Mouse (Mus musculus): ENCODE results near the gene Rbfox3. TPM values are rescaled to one million over a fixed set of nuclear protein-coding genes. Genes with fewer than 3 reads are reported as not detected.
"Not testable (repeated sequence)": the region's sequence is repeated elsewhere in the genome, so short reads cannot be mapped to it uniquely, and the experiment has no call there.

The Rbfox3 gene
- total RNA-seq, 2 experiments from 2014 or later: 0.09 to 0.12 TPM

DNA sequence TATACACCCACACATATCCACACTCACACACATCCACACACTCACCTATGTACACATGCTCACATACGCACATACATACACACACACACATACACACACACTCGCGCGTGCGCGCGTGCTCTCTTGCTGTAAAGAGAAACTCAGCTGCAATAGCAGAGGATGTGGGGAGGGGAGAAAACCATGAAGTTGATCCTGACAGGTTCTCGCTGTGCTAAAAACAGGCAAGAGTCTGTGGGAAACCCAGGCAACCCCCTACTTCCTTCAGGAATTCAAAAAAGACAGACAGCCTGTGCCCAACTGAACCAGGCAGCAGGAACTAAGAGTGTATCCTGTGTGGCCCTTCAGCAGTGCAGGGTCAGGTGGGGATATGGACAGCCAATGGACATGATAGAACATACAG lies 92.9 kb downstream of the Rbfox3 start:
- DNase-seq: no peak

DNA sequence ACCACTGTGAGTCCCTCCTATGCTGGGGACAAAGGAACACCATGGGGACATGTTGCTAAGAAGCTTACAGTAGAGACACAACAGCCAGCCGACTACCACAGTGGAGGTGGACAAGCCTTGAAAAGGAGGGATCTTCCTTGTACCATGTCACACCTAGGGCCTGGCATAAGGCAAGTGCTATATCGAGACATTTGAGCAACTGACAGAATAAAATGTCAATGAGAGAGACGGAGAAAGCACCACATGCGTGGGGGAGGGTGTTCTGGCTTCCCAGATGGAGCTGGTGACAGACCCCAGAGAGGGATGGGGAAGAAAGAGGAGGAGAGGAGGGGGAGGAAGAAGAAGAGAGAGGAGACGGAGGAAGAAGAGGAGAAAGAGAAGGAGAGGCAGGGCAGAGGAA lies 96.3 kb downstream of the Rbfox3 start:
- no peak for DNase-seq

DNA sequence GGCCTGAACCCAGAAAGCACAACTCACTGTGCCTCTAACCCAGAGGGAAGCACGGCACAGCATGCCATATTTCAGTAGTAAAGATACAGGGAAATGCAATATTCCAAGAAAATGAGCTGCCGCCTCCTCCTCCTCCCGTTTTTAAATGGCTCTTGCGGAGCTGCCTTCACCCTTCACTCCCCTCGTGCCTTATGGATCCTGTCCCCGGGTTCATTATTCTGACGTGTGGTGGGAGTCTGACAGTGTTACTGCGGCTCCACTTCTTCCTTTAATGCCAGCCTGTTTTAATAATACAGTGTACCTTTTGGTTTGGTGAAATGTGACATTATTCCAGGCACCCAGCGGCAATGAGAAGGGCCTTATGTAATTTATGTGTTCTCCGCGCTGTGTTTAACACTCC lies 97.5 kb downstream of the Rbfox3 start:
- DNase-seq: no peak

DNA sequence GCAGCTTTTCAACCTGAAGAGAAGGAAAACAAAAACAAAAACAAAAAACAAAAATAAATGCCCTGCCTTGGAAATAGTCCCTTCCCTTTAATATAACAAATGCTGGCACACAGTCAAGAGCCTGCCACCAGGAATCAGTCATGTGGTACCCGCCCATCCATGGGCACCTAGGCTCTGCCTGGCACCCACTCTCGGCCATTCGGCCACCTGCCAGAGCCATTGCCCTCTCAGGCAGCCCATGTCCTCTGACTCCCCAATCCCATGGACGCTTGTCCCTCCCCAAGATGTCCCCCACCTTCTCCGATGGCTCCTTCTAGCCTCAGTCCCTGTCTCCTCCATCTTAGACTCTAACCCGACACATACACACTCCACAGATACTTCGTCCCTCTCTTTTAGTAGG lies 100.0 kb downstream of the Rbfox3 start:
- no peak for DNase-seq

DNA sequence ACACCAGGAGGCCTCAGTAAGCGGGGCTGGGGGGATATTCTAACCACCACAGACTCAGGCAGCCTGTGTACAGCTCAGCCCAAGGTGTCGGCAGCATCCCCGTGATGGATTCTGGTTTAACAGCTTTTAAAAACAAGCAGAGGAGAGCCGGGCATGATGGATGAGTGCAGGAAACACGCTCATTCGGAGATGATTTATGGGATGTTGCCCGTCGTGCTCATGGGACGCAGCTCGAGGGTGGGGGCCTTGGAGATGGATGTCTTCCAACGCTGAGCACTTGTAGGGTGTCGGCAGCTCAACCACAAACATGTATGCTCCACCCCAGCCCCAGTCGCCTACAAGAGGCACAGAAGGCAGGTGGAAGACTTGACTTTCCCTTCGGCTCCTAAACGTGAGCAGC lies 103.9 kb downstream of the Rbfox3 start:
- no peak for DNase-seq

DNA sequence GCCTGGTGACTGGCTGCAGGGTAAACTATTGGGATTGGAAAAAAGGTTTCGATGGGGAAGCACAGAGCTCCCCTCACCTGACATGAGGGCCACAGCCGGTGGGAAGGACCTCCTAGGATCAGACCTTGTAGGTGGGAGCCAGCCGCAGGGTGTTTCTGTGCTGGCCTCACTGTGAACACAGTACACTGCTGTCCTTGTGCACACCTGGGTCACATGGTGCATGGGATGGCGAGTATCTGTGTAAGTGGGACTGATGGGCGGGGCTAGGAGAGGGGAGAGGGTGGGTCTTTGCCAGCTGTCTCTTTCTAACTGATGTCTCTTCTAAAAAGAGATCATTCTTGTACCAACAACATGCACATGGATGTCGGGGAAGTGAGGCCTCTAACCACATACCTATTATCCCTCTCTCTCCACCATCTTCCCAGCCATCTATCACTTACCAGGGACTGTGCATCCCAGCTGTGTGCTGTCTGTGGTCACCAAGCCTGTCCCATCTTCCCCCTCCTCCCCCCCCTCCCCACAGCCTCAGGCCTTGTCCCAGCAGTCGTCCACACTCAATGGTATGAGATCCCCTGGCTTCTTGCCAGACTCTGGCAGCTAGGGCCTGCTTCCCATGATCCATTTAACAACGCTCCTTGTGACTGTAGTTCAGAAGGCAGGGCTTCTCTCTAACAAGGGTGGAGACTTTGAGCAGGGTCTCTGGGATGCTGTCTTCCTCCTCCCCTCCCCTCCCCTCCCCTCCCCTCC lies 116.4 kb downstream of the Rbfox3 start:
- DNase-seq: peak; percentile 64

DNA sequence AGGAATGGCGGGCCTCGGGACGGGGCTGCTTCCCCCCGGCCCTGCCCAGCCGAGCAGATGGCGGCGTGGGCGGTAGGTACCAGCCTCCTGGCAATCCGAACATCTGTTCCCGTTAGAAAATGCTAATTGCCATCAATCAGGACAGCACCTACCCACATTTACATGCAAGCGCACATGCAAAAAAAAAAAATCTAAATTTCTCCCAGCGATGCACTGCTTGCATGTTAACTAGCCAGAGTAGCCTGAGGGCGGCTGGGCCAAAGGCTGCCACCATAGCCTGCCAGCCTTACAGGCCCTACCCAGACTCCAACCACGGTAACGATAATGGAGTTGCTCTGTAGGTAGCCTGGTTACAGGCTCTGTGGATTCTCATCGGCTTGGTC lies 117.8 kb downstream of the Rbfox3 start:
- no peak for DNase-seq

DNA sequence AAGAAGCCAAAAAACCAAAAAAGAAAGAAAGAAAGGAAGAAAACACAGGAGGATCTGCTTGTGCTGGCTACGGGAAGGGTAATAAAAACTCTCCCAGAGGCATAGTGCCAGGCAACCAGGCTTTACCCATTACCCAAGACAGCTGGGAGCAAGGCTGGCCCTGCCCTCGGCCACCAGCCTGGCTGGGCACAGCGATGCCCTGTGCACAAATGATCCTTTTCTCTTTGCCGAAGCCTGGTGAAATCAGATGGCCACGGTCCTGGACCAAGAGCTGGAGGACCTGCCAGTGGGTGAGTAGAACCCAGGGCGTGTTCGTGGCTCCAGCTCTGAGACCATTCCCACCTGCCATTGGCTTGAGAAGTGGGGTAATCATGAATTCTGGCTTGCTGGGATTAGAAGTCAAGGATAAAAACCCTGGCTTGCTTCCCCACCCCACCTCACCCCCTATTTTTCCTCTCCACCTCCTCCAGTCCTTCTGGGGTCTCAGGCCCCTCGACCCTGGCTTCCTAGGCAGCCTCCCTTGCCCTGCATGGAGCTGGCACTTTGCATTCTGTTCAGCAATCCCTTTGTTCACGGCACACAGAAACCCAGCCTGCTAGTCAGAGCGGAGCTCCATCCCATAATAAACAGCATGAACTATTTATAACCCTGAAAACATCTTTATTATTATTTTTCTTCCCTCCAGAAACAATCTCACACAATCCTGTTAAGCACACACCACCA lies 118.3 kb downstream of the Rbfox3 start:
- DNase-seq: no peak

GRCm38 (mm10) chr11:118792163-118792915 lies 119.1 kb downstream of the Rbfox3 start:
- DNase-seq: no peak

- DNase-seq: peak; percentile 22
Observed at GRCm38 (mm10) chr11:118791391-118791790, 120.0 kb downstream of the Rbfox3 start.

DNA sequence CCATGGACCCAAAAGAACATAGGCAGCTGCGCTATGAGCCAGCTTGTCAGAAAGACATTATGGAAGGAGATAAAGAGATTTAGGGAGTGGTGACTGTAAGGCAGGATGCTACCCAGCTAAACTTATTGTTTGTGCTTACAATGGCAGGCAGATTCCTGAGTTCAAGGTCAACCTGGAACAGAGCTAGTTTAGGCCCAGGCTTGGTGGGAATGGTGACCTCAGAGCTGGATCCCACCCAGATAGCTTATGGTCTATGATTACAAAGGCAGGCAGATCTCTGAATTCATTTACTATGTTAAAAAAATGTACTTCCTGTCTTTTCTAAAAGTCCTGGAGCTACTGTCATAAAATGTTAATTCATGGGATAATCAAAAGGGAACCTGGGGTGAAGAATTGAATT lies 123.3 kb downstream of the Rbfox3 start:
- no peak for DNase-seq

- no peak for DNase-seq
Observed at GRCm38 (mm10) chr11:118782677-118783076, 128.7 kb downstream of the Rbfox3 start.

DNA sequence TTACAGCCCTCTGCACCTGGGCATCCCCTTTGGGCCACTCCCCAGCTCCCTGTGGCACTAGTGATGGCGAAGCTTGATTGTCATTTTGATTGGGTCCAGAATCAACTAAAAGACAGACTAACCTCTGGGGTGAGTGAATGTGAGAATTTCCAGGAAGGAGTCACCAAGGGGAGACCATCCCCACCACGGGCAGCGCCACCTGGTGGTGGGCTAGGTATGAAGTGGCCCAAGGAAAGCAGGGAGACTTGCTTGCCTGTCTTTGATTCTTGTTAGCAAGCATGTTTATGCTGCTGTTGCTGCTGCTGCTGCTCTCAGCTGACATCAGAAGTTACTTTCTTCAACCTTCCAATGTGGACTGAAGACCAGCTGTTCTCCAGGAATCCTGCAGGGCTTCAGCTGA lies 135.6 kb downstream of the Rbfox3 start:
- peak; percentile 44 for DNase-seq

DNA sequence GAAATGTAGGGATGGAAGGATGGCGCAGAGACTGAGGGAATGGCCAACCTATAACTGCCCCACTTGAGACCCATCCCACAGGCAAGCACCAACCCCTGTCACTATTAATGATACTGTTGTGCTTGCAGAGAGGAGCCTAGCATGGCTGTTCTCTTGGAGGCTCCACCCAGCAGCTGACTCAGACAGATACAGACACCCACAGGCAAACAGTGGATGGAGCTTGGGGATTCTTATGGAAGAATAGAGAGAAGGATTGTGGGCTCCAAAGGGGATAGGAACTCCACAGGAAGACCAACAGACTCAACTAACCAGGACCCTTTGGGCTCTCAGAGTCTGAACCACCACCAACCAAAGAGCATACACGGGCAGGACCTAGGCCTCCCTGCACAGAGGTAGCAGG lies 136.6 kb downstream of the Rbfox3 start:
- DNase-seq: not testable (repeated sequence)

DNA sequence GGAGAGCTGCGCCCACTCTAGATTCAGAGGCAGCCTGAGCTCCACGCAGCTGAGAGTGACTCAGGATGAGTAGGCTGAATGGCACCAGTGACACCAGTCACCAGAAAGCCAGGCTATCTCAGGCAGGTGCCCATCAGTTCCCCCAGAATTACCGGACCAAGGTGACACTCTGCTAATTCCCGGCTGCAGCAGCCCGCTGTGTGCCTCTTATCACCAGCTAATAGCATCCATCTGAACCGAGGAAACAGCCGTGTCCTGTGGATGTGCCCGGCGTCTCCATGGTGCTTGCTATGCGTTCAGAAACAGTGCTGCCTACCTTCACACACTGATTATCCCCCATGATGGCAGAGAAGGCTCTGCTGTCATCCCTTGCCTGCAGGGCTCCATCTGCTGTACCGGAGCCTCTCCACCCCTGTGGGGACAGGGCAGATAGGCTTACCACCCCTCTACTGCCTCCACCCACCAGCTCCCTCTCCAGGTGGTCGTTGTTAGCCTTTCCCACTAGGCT lies 138.3 kb downstream of the Rbfox3 start:
- DNase-seq: no peak

- DNase-seq: no peak
Observed at GRCm38 (mm10) chr11:118771358-118771757, 140.0 kb downstream of the Rbfox3 start.

- DNase-seq: no peak
Observed at GRCm38 (mm10) chr11:118770789-118771188, 140.6 kb downstream of the Rbfox3 start.

DNA sequence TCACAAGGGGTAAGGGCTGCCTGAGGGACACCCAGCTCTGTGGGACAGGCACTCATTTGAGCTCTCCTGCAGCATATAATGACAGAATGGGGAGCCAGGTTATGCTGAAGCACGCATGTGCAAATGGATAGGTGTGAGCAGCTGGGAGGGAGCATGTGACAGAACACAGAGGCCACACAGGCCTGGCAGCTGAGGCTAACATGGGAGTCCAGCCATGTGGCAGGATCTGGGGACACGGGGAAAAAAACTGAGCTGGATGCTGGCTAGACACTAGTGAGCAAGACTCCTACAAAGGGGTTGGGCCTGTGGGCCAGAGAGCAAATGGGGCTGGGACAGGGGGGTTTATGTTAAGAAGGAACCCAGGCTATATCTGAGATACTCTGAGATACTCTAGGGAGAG lies 141.9 kb downstream of the Rbfox3 start:
- DNase-seq: no peak

DNA sequence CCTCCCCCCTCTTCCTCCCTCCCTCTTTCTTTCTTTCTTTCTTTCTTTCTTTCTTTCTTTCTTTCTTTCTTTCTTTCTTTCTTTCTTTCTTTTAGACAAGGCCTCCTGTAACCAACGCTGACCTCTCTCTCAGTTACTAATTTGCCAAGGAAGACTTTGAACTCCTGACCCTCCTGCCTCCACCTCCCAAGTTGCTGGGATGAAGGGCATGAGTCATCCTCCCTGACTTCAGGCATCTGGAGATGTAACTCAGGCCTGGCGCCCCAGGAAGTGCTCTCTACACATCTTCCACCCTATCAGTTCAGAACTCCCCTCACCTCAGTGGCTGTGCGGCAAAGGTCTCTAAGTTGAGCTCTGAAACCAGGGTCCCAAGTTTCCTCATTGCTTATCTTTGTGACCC lies 143.0 kb downstream of the Rbfox3 start:
- no peak for DNase-seq

DNA sequence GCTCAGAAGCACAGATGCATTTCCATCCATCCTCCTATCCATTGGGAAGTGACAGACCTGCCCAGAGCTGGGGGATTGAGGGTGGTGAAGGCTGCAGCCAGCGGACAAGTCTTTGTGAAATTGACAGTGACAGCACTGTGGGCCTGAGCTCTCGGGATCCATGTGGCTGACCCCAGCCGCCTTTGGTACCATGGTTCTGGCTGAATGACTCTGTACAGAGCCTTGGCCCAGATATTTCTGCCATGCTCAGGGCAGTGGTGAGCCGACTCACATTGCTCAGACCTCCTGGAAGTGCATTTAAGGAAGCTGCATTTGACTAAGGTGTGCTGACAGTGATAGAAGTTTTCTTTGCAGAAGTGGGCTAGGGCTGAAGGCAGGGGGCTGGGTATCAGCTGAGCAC lies 144.0 kb downstream of the Rbfox3 start:
- no peak for DNase-seq

DNA sequence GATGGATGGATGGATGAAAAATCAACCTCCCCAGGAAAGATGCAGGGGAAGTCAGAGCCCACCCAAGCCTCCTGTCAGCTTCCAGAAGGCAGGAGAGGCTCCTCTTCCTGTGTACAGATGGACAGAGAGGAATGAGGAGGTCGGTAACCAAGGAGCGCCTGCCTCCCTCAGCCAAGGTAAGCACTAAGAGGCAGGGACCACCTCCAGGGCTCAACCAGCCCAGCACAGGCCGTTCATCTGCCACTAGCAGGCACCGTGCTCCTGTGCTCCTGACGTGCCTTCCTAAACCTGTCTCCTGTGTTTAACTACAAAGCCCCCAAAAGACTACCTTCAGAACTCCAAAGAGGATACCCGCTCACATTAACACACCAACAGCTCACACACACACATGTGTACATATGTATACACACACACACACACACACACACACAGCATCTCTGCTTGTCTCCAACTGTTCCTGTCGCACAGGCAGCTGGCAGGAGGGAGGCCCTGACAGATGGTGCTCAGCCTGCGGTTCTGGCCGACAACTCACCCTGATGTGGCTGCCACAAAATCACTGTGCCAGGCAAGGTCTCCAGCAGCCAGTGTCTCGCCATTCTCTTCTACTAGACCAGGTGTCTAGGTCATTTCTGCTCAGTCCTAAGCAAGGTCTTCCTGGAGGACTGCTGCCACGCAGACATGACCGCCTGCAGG lies 151.0 kb downstream of the Rbfox3 start:
- no peak for DNase-seq

GRCm38 (mm10) chr11:118759228-118759627 lies 152.2 kb downstream of the Rbfox3 start:
- DNase-seq: no peak
